Mouse (Mus musculus) ZHBTc4 (cell line): ENCODE results near the gene Cgref1.

ENCODE experiments used
- DNase-seq: peaks from one replicate; pipeline ENCODE4 v3.0.0-alpha.2; 2011; ENCODE audit warnings: low read depth, low spot score

Gene Cgref1

DNA sequence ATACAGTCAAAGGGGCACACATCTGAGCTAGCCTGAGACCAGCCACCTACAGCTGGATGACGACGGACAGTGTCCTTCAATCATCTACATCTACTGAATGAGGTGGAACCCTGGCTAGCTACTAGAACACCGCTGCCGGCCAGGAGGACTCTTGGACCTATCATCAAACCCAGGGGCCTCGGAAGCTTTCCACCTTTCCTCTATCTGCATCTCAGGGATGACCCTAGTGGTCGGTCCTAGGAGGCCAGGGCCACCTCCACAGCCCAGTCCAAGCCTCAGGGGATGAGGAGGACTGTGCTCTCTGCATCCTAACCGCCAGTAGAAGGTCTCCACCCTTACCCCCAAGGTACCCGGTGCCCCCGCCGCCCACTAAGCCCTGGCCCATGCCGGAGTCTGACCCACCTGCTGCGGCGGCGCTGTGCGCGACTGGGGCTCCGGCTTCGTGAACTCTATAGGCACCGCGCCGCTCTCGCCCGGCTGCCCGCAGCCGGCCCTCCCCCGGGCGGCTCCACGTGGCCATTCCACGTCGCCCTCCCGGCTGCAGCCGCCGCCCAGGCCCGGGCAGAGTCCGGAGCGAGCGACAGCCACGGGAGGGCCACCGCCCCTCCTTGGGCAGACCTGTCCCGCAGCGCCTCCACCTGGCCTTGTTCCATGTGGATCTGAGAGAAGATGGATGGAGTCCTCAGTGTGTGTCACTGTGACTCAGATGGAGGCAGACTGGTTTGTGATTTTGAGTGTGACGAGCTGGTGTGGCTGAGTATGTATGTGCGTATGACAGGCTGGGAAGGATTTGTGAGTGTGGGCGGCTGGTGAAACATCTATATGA is at the start of gene Cgref1:
Gene Cgref1 (minus strand): TSS at position 636 of the 826 bp plus-strand sequence.
- peak; percentile 72 for DNase-seq

DNA sequence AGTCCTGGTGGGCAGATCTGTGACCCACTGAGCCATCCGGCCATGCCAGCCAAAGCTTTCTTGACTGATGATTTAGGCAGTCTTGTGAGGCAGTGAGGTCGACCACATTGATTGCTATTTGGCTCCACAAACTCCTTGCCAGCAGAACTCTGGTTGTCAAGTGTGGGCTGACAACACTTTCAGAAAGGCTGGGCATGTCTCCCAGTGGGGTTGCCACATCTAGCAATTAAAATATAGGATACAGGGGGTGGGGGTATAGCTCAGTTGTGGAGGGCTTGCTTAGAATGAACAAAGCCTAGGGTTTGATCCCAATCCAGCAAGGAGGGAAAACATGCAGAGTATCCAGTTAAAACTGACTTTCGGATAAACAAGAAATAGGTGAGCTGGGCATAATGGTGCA is 48.7 kb upstream of the Cgref1 start:
- no peak for DNase-seq

DNA sequence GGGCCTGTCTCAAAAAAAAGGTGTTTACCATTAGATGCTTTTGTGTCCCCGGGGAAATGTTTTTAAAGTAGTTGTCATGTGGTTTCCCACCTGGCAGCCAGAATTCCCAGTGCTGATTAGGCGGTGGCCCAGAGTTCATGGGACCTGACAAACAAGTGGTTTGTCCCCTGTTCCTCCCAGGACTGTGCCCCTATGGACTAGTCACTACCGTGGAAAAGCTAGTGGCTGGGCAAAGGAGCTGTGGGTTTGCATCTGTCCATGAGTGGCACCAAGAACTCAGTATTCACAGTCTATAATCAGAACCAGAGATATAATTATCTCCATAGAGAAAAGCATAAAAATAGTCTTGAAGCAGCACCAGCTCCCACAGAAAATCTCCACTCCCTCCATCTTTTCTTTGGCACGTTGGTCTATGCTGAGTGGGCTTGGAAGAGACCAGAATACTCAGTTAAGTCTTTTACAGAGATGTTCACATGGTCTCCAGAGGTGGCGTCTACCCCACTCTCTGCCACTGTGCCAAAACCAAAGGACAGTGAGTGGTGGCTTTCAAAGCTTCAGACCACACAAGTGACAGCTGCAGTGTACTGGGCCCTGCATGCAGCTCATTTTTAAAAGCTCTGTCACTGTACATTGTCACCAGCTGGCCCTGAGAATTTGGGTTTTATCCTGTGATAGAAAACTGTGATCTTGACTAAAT is 47.7 kb upstream of the Cgref1 start:
- DNase-seq: no peak

DNA sequence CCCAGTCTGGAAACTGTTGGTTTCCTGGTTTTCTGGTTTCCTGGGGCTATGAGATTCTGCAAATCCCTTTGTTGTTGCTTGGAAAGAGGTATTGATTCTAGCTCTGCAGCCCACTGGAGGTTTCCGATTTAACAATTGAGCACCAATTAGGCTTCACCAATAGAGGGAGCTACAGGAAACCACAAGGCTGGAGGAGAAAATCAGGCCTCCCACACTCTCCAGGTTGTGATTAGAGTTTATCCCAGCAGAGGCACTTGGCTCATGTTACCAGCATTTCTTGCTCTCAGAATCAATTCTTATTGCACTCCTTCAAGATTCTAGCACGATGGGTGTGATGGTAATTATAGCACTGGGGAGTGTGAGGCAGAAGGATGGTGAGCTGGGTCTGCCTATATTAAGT is 37.0 kb upstream of the Cgref1 start:
- DNase-seq: peak; percentile 65

DNA sequence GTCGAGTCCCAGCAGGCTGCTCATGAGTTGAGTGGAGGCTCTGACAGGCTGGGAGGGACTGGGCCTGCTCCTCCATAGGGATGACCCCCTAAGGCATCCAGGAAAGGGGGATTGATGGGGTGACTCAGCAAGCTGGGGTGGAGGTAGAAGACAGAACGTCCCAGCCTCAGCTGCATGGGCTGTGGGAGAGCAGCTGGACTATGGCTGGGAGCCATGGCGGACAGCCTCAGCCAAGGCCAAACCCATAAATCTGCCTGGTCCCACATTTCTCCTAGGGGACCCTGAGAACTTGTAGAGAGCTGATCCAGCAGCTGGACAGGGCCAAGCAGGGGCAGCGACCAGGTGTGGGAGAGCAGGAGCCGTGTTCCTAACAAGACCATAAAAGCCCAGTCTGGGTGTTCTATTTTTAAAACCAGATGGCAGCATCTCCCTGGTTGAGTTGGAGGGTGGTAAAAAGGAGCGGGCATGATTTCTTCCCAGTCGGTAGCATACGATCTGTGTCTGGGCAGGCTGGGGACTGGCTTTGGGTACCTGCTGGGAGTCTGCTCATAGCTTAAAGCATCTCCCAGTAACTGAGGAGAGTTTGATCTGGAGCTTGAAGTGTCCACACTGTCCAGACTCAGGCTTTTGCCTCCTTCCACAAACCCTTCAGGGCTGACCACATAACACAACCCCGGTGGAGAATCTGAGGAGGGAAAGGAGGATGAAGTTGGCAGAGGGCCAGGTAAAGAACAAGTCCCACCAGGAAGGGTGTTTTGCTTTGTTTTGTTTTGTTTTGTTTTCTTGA is 29.7 kb upstream of the Cgref1 start:
- DNase-seq: no peak

DNA sequence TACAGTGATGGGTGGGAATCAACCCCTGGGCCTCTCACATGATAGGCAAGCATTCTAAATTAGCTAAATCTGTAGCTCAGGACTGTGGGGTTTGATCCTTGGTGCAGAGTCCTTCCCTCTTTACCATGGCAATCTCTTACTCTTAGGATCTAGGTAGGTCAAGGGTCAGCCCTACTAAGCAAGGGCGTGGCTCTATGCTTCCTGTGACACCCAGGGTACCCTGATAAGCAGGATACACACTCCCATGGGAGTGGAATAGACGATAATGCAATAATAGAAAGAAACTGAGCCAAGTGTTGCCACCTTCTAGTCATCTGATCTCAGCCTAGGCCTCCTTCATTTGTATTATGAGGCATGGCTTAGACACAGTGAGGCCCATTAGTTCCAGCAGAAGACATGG is 24.0 kb upstream of the Cgref1 start:
- no peak for DNase-seq

DNA sequence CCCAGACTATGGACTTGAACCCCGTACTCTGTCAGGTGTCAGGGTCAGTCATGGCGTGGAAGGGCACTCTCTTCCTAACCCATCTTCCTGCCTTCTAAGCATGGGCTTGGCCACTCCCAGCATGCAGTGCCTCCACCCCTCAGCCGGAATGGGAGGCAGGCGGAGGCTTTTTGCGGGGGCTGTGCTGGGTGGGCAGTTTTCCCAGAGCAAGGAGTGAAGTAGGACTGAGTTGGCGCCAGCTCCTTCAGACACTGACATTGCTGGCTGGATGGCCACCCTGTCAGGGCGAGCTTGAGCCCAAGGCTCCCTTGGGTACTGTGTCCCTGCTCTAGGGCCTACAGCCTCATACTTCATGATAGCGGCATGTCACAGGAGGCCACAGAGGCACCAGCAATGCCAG is 23.0 kb upstream of the Cgref1 start, which contains the start of gene Tcf23:
Gene Tcf23 (plus strand): TSS at position 247 of the 400 bp plus-strand sequence.
- DNase-seq: no peak

DNA sequence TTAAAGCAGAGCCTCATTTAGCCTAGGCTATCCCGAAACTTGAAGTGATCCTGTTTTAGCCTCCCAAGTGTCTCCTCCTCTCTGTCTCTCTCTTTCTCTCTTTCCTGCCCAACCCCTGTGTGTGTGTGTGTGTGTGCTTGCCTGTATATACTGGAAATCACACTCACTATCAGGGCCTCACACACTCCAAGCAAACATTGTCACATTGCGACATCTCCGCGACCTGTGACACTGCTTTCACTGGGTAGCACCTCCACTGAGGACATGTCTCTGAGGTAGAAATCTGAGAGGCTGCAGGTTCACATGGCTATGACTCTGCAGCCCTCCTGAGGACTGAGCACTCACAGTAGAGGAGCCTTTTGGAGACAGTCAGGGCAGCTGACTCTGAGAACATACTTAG is 20.8 kb upstream of the Cgref1 start:
- no peak for DNase-seq

DNA sequence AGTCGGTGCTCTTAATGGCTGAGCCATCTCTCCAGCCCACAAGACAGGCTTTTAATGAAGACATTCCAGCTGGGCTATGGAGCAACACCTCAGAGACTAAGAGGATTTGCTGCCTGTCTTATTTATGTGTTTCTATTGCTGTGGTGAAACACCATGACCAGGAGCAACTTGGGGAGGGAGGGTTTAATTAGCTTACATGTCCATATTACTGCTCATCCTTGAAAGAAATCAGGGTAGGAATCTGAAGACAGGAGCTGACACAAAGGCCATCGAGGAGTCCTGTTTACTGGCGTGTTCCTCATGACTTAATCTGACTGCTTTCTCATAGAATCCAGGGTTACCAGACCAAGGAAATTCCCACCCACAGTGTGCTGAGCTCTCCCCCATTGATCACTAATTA is 18.5 kb upstream of the Cgref1 start:
- DNase-seq: no peak

DNA sequence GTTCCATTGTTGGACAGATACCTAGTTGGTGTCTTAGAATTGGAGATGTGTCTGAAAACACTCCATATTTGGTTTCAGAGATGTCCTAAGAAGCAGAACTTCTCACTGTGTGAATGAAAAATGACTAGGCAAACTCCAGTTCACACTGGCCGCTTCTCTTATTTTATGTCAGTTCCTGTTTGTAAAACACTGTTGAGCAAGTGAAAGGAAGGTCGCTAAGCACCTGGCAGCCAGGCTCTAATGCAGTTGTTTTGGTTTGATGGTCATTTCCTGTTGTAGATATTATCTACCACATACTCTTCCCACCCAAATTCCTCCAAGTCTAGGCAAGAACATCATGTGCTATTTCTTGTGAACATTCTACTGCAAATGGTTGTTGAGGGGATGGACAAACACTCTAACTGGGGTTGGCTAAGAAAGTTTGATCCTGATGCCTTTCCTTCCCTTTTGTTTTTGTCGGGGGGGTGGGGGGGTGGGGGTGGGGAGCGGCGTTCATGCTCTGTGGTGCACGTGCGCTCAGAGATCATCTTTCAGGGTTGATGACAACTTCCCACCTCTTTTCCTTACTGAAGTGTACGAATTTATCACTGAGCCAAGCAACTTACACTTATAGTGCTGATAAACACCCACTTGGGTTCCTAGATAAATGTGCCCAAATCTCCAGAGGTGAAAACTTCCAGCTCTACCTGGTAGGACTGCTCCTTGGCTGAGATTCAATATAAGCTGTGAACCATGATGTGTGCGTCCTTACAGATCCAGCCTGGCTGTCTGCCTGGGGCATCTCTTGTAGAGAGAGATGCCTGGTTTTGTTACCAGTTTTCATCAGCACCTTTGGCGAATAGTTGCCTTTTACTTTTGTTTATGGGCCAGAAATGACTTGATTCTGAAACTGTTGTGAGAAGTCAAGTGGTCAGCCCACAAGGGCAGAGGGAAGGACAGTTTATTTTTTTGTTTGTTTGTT is 16.4 kb upstream of the Cgref1 start:
- no peak for DNase-seq

DNA sequence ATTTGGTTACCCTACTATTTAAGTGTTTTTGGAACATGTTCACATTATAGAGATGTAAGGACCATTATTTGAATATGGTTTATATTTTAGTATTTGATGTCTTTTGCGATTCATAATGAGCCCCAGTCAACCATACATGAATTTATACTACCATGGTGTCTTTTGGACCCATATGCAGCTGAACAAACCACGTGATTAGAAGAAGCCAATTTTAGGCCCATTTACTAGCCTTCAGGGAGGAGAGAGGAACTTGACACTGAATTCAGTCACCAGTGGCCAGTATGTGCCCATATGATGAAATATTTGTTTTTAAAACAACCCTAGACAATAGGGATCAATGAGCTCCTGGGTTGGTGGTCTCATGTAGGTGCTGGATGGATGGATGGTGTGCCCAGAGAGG is 15.4 kb upstream of the Cgref1 start:
- DNase-seq: no peak

DNA sequence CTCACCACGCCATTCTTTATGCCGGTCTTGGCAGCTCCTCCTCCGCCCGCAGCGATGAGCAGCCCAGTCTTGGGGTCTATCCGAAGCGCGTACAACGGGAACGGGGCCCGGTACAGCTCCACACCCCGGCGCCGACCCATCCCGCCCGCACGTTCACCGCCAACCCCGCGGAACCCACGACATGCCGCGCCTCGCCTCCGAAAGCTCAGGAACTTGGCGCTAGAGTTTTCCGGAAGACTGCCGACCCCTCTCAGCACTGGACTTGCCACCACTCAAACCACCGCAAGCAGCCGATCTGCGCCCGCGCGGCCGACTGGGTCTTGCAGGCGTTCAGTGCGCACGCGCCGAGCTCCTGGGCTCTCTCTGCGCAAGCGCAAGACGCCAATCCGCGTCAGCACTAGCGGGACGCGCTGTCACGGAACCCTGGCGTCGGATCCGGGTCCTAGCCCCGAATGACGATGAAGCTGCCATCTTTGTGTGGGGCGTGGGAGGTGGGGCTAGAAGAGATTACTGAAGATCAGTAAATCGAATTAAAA is 14.6 kb upstream of the Cgref1 start, which contains the start of gene Preb:
Gene Preb (minus strand): TSS at position 396 of the 536 bp plus-strand sequence.
- DNase-seq: peak; percentile 99

DNA sequence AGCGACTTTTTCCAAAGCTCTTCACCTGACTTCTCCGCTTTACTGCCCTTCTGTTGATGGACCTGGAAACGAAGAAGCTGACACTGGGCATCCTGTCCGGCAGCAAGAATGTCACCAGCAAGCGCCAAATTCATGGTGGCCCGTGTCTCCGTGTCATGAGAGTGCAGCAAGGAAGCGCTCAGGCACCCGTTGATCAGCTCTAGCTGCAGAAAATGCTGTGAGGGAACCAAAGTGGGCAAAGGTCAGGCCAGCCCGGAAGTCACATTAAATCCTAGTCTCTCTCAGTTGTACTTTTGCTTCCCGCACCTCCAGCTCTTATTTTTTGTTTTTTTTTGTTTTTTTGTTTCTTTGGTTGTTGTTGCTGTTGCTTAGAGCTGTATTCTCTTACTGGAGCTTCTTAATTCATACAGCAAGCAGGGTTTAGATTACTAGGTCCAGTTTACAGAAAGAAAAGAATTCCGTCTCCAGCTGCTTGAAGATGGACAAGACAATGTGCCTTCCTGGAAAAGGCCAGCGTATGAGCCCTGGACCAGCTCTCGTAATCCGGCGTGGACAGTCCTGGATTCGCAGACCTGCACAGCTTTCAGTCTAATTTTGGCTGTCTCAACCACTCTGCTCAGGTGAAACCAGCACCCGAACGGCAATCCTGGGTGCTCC is 13.9 kb upstream of the Cgref1 start:
- no peak for DNase-seq

DNA sequence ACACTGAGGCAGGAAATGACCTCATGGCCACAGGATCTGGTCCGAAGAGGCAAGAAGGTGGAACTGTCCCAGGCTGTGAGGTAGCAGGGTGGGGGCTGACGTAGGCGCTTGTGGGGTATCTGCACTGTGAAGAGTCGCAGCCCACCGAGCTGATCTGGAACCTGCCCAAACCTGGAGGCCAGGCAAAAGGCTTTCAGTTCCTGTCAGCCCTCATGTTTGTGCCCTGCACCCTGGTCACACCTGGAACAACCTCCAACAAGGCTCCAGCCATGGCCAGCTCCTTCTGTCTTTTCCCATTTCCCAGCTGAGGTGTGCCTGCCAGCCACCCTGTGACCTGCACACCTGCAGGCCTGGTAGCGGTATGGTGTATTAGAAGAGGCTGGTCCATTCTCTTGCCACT is 12.5 kb upstream of the Cgref1 start:
- no peak for DNase-seq

DNA sequence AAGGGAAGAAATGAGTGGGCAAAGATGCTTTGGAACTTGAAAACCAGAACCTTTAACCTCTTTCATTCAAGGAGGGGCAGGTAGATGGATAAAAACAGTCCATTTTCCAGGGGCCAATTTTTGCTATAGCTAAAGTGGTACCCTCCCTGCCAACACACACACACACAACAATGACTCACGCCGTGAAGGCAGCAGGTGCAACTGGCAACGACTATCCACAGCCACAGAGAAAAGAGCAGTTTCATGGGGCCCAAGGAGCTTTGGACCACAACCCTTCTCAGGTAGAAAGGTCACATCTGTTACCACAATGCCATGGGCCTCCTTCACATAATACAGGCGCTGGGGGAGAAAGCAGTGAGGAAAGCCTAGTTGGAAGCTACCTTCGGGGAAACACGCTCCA is 10.4 kb upstream of the Cgref1 start:
- DNase-seq: no peak

DNA sequence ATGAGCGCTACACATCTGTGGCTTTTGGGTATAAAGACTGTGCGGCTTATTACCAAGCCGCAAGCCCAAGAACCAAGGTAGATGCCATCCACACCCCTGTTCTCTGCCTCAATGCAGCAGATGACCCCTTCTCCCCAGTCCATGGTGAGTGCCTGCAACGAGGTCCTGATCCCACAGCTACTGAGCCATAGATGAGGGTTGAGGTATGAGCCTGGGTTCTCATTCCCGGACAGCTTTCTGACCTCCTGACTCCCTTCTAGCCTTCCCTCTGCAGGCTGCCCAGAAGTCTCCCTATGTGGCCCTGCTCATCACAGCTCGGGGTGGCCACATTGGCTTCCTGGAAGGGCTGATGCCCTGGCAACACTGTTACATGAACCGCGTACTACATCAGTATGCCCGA is 9.2 kb upstream of the Cgref1 start:
- peak; percentile 24 for DNase-seq

DNA sequence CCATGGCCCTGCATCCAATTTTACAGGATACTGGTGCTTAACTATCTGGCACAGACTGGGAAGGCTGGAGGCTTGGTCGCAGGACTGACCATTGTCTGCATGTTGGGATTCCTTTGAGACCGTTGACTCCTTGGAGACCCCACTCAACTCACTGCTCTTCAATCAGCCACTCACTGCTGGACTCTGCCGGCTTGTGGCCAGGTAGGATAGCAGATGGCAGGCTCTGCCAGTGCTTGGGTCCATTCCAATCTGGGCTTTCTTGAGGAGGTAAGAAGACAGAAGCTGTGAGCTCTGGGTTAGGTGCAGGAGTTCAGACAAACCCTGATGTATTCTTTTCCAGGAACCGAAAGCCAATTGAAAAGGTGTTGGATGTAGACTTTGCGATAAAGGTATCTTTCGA is 8.7 kb upstream of the Cgref1 start:
- no peak for DNase-seq

DNA sequence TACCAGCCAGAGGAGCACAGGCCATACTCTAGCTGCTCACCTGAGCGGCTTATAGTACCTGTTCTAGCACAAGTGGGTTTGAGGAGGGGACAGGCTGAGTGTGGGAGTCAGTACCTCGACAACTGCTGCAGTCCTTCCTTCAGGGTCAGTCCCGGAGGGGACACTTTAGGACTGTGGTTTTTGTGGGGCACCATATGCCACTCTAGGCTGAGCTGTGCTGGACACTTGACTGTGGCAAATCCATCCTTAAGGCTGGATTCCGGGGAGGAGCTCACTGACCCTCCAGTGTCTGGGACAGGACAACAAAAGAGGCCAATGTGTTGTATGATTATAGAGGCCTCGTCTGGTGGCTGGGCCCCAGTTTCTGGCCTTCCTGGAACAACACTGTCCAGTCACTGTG is 7.2 kb upstream of the Cgref1 start:
- DNase-seq: no peak

DNA sequence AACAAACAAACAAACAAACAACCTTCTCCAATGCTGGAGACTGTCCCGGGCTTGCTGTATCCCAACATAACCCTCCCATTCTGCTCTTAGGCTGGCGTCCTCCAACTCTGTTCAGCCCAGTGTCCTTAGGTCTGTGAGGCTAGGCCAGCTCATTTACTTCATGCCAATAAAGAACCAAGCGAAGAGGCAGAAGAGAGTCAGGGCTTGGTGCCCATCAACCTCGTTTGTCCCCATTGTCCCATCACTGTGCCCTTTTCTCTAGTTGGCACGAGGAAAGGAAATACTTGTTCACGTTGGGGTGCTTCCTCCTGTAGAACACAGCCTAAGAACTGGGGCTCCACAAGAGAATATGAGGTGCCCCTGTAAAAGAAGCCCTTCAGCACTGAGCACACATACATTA is 6.3 kb upstream of the Cgref1 start:
- DNase-seq: no peak

DNA sequence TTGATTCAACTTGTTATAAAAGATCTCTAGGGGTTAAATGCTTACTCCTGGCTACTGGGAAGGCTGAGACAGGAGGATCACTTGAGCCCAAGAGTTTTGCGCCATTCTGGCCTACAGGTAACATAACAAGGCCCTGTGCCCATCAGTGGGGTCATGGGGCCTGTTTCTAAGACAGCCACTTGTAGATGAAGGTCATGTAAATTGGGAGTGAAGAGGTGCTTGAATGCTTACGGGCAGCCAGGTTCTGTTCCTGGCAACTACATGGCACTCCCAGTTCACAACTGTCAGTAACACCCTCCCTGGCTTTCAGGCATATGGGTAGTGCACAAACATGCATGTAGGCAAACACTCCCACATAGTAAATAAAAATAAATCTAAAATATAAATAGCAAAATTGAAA is 5.5 kb upstream of the Cgref1 start:
- no peak for DNase-seq
